Comparison of ENCODE assay signal across 16 mouse cellular contexts in the genomic region with DNA sequence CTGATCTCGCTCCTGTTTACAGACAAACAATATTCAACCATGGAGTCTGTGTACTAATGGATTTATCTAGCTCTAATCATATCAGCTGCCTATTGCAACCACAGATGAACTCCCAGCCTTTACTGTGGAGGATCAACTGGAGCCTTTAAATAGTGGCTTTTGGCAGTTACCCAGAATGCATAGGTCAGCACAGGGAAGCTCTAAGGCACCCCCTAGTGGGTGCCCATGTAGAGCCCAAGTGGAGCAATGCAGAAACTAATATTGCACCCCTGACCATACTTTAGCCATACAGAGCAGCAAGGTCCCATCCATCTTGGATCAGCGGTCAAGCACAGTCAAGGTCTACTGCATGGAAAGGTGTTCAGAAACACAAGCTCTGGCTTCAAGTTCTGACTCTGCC.
"Had no signal": no experiment of that assay in that cellular context is flagged by ENCODE, and none has a peak within 500 bp of the region (broad histone marks: within the 10 kb centered on the region; RNA-seq: fewer than 3 reads in every experiment).

No protein-coding gene starts in this region.

- H3K27ac ChIP-seq: intestine, embryonic 15.5 days; kidney, embryonic 15.5 days; limb, embryonic 10.5 days; liver, embryonic 13.5 days; macrophage; midbrain, embryonic 15.5 days; neural tube, embryonic 12.5 days had no signal

- DNase-seq: kidney, postnatal 25 days; liver, embryonic 13.5 days; lung, adult 2 months; lung, postnatal 14 days; right cerebral cortex, postnatal 4 days; spleen, adult 18-20 months; thymus, adult 2 months; thymus, postnatal 25 days had no signal

- H3K4me1 ChIP-seq: intestine, embryonic 15.5 days; kidney, embryonic 15.5 days; limb, embryonic 10.5 days; liver, embryonic 13.5 days; megakaryocyte, embryonic 14.5 days; midbrain, embryonic 15.5 days; neural tube, embryonic 12.5 days had no signal

- H3K4me3 ChIP-seq: intestine, embryonic 15.5 days; kidney, embryonic 15.5 days; limb, embryonic 10.5 days; liver, embryonic 13.5 days; megakaryocyte, embryonic 14.5 days; midbrain, embryonic 15.5 days; neural tube, embryonic 12.5 days had no signal

- H3K4me2 ChIP-seq: intestine, embryonic 15.5 days; kidney, embryonic 15.5 days; liver, embryonic 13.5 days; midbrain, embryonic 11.5 days; midbrain, embryonic 15.5 days; neural tube, embryonic 12.5 days had no signal

- H3K9me3 ChIP-seq: intestine, embryonic 15.5 days; kidney, embryonic 15.5 days; limb, embryonic 10.5 days; liver, embryonic 13.5 days; midbrain, embryonic 15.5 days; neural tube, embryonic 12.5 days had no signal

- H3K36me3 ChIP-seq: intestine, embryonic 15.5 days; kidney, embryonic 15.5 days; limb, embryonic 10.5 days; liver, embryonic 13.5 days; midbrain, embryonic 15.5 days; neural tube, embryonic 12.5 days had no signal

- H3K27me3 ChIP-seq: intestine, embryonic 15.5 days; kidney, embryonic 15.5 days; liver, embryonic 13.5 days; megakaryocyte, embryonic 14.5 days; midbrain, embryonic 15.5 days; neural tube, embryonic 12.5 days had no signal

- H3K9ac ChIP-seq: intestine, embryonic 15.5 days; kidney, embryonic 15.5 days; liver, embryonic 13.5 days; midbrain, embryonic 15.5 days; neural tube, embryonic 12.5 days had no signal

- ATAC-seq: intestine, embryonic 15.5 days; midbrain, embryonic 15.5 days had no signal
